ENCODE assay signal across 13 mouse cellular contexts in genomic region chr4:62477542-62478244, GRCm38 (mm10). TPM values are rescaled to one million over a fixed set of nuclear protein-coding genes. Genes with fewer than 3 reads are reported as not detected.
"Had no signal": no experiment of that assay in that cellular context is flagged by ENCODE, and none has a peak within 500 bp of the region (broad histone marks: within the 10 kb centered on the region; RNA-seq: fewer than 3 reads in every experiment).

No protein-coding gene starts in this region.

- DNase-seq: kidney, postnatal 14 days; layer of hippocampus, adult 9-11 months; layer of hippocampus, postnatal 36 days; right cerebral cortex, adult 18-20 months; right cerebral cortex, postnatal 25 days; thymus, postnatal 36 days had no signal

- H3K4me2 ChIP-seq: hindbrain, embryonic 15.5 days; limb, embryonic 15.5 days; liver, embryonic 12.5 days; midbrain, embryonic 13.5 days had no signal

- H3K9me3 ChIP-seq: hindbrain, embryonic 15.5 days; limb, embryonic 15.5 days; liver, embryonic 12.5 days; midbrain, embryonic 13.5 days had no signal

- H3K27ac ChIP-seq: hindbrain, embryonic 15.5 days; limb, embryonic 15.5 days; liver, embryonic 12.5 days; midbrain, embryonic 13.5 days had no signal

- H3K36me3 ChIP-seq: hindbrain, embryonic 15.5 days; limb, embryonic 15.5 days; liver, embryonic 12.5 days; midbrain, embryonic 13.5 days had no signal

- ATAC-seq: inflammation-experienced regulatory T-cells, adult 6 months; liver, embryonic 12.5 days; midbrain, embryonic 13.5 days had no signal

- H3K4me3 ChIP-seq: hindbrain, embryonic 15.5 days; limb, embryonic 15.5 days; liver, embryonic 12.5 days; midbrain, embryonic 13.5 days had no signal

- H3K9ac ChIP-seq: hindbrain, embryonic 15.5 days; limb, embryonic 15.5 days; liver, embryonic 12.5 days; midbrain, embryonic 13.5 days had no signal

RNA-seq across cellular contexts. Expression of gene Rnf183, which starts 42.6 kb away (rescaled TPM):
- polyA plus RNA-seq: inflammation-experienced regulatory T-cells, adult 6 months; limb, embryonic 11.5 days; limb, embryonic 15.5 days; liver, embryonic 12.5 days; liver, embryonic 16.5 days had no signal
